Mouse (Mus musculus) natural killer cell, adult 2 months (primary cell): ENCODE results near the gene Sult6b2.

Experiments used
- DNase-seq, 2 experiments: peaks; one replicate each; pipeline ENCODE4 v3.0.0; 2022; ENCODE audit warnings: low spot score in 2 of 2

The Sult6b2 gene

GRCm38 (mm10) chr6:142804402-142804801 lies at the start of gene Sult6b2:
Gene Sult6b2 (minus strand): TSS chr6:142804502.
- no peak for DNase-seq

GRCm38 (mm10) chr6:142852419-142853377 lies 48.4 kb upstream of the Sult6b2 start:
- DNase-seq: no peak

- DNase-seq: no peak
Observed at GRCm38 (mm10) chr6:142850436-142850835, 46.1 kb upstream of the Sult6b2 start.

GRCm38 (mm10) chr6:142849326-142849725 lies 45.0 kb upstream of the Sult6b2 start:
- no peak for DNase-seq

- no peak for DNase-seq
Observed at GRCm38 (mm10) chr6:142847914-142848674, 43.8 kb upstream of the Sult6b2 start.

GRCm38 (mm10) chr6:142846855-142847254 lies 42.6 kb upstream of the Sult6b2 start:
- DNase-seq: no peak

- DNase-seq: no peak
Observed at GRCm38 (mm10) chr6:142845066-142845465, 40.8 kb upstream of the Sult6b2 start.

GRCm38 (mm10) chr6:142844061-142844460 lies 39.8 kb upstream of the Sult6b2 start:
- no peak for DNase-seq

GRCm38 (mm10) chr6:142838501-142838900 lies 34.2 kb upstream of the Sult6b2 start:
- DNase-seq: no peak

GRCm38 (mm10) chr6:142837326-142837725 lies 33.0 kb upstream of the Sult6b2 start:
- no peak for DNase-seq

GRCm38 (mm10) chr6:142835726-142836125 lies 31.4 kb upstream of the Sult6b2 start:
- DNase-seq: no peak

- no peak for DNase-seq
Observed at GRCm38 (mm10) chr6:142834911-142835310, 30.6 kb upstream of the Sult6b2 start.

- no peak for DNase-seq
Observed at GRCm38 (mm10) chr6:142831706-142832105, 27.4 kb upstream of the Sult6b2 start.

- no peak for DNase-seq
Observed at GRCm38 (mm10) chr6:142831243-142831642, 26.9 kb upstream of the Sult6b2 start.

- no peak for DNase-seq
Observed at GRCm38 (mm10) chr6:142830221-142830620, 25.9 kb upstream of the Sult6b2 start.

- no peak for DNase-seq
Observed at GRCm38 (mm10) chr6:142825449-142825848, 21.1 kb upstream of the Sult6b2 start.

- no peak for DNase-seq
Observed at GRCm38 (mm10) chr6:142823008-142823787, 18.9 kb upstream of the Sult6b2 start.

GRCm38 (mm10) chr6:142818306-142818705 lies 14.0 kb upstream of the Sult6b2 start:
- no peak for DNase-seq

- no peak for DNase-seq
Observed at GRCm38 (mm10) chr6:142815513-142815912, 11.2 kb upstream of the Sult6b2 start.

- peak; percentile 63 to 75 for DNase-seq
Observed at GRCm38 (mm10) chr6:142814495-142814921, 10.2 kb upstream of the Sult6b2 start.

- no peak for DNase-seq
Observed at GRCm38 (mm10) chr6:142814011-142814410, 9.7 kb upstream of the Sult6b2 start.

- no peak for DNase-seq
Observed at GRCm38 (mm10) chr6:142812969-142813368, 8.7 kb upstream of the Sult6b2 start.
